In genomic region chr2:128175625-128176024, GRCm38 (mm10) we compare ENCODE assay signal across 17 mouse cellular contexts.
"Had no signal": no experiment of that assay in that cellular context is flagged by ENCODE, and none has a peak within 500 bp of the region (broad histone marks: within the 10 kb centered on the region; RNA-seq: fewer than 3 reads in every experiment).

No protein-coding gene starts in this region.

- H3K9ac ChIP-seq: lung, embryonic 14.5 days; midbrain, embryonic 13.5 days; midbrain, embryonic 15.5 days; neural tube, embryonic 13.5 days; neural tube, embryonic 15.5 days had no signal

- ATAC-seq: midbrain, embryonic 15.5 days had no signal

- H3K9me3 ChIP-seq: midbrain, embryonic 13.5 days; midbrain, embryonic 15.5 days; neural tube, embryonic 13.5 days; neural tube, embryonic 15.5 days had no signal

- DNase-seq: lung, adult 18-20 months; lung, embryonic 14.5 days; lung, postnatal 4 days; retina, postnatal 1 day; right cerebral cortex, adult 18-20 months; right cerebral cortex, postnatal 25 days; right cerebral cortex, postnatal 4 days; spleen, adult 18-20 months; thymus, adult 18-20 months; thymus, postnatal 14 days; thymus, postnatal 36 days had no signal

- H3K36me3 ChIP-seq: midbrain, embryonic 13.5 days; midbrain, embryonic 15.5 days; neural tube, embryonic 13.5 days; neural tube, embryonic 15.5 days had no signal

- H3K27ac ChIP-seq: midbrain, embryonic 13.5 days; midbrain, embryonic 15.5 days; neural tube, embryonic 13.5 days; neural tube, embryonic 15.5 days had no signal

- H3K27me3 ChIP-seq: midbrain, embryonic 13.5 days; midbrain, embryonic 15.5 days; neural tube, embryonic 13.5 days; neural tube, embryonic 15.5 days had no signal

- H3K4me3 ChIP-seq: midbrain, embryonic 13.5 days; midbrain, embryonic 15.5 days; myocyte; neural tube, embryonic 13.5 days; neural tube, embryonic 15.5 days had no signal

- H3K4me2 ChIP-seq: midbrain, embryonic 11.5 days; midbrain, embryonic 13.5 days; midbrain, embryonic 15.5 days; neural tube, embryonic 13.5 days; neural tube, embryonic 15.5 days had no signal
